Mouse (Mus musculus) liver, adult 2 months (tissue): ENCODE data around the gene Arhgef1.

ENCODE experiments used
- CTCF ChIP-seq: fragments of 200-500 bp; IDR thresholded peaks from 2 replicates; pipeline ENCODE4 v1.5.1; 2011; ENCODE audit warnings: low read depth, low read length, control low read depth
- POLR2A ChIP-seq: fragments of 200-500 bp; IDR thresholded peaks from 2 replicates; pipeline ENCODE4 v1.6.1; 2011; ENCODE audit warnings: low read length, control low read depth; ENCODE audit not compliant: insufficient read depth; ENCODE audit errors: extremely low read depth

DNA sequence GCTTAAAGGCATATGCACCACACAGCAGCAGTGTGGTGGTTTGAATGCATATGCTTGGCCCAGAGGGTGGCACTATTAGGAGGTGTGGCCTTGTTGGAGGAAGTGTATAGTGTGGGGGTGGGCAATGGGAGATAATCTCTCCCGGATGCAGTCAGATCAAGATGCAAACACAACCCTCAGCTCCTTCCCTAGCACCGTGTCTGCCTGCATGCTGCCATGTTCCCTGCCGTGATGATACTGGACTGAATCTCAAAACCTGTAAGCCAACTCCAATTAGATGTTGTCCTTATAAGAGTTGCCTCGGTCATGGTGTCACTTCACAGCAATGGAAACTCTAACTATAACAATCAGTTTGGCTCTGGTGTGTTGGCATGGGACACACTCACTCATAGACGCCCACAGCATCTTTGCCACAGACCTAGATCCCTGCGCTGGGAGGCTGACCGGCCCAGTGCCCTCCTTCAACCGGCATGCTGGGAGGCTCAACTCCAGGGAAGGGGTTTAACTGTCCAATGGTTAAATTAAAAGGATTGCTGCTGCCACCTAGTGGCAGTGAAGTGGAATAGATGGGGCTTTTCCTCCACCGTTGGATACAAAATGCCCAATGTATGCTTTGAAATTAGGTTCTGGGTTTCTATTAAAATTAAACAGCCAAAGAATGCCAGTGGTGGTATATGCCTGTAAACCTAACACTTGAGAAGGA lies 72.3 kb downstream of the Arhgef1 start:
- peak; percentile 55 for TF ChIP-seq CTCF
- TF ChIP-seq POLR2A = no peak
